Mouse (Mus musculus) intestine, embryonic 15.5 days (tissue): ENCODE measurements around the gene Epb41l2. TPM values are rescaled to one million over a fixed set of nuclear protein-coding genes. Genes with fewer than 3 reads are reported as not detected.

ENCODE experiments used
- ATAC-seq: fragments of 200-750 bp; cut with Nextera tagmentation; 2 replicates; pipeline ENCODE4 v1.8.0; 2017; ENCODE audit warnings: moderate TSS enrichment, moderate library complexity
- H3K27ac ChIP-seq: fragments of 300-500 bp; sonication (generic); 2 replicates; pipeline ENCODE4 v1.5.1; 2015; ENCODE audit warnings: mild to moderate bottlenecking, inconsistent platforms
- H3K27me3 ChIP-seq: fragments of 300-500 bp; sonication (generic); replicated peaks from 2 replicates; pipeline ENCODE4 v1.6.1; 2015; ENCODE audit warnings: inconsistent platforms
- H3K36me3 ChIP-seq: fragments of 300-500 bp; sonication (generic); 2 replicates; pipeline ENCODE4 v1.6.1; 2015; ENCODE audit warnings: inconsistent platforms
- H3K4me1 ChIP-seq: fragments of 300-500 bp; sonication (generic); replicated peaks from 2 replicates; pipeline ENCODE4 v1.6.1; 2015; ENCODE audit warnings: inconsistent platforms
- H3K4me2 ChIP-seq: fragments of 300-500 bp; sonication (generic); replicated peaks from 2 replicates; pipeline ENCODE4 v1.6.1; 2015; ENCODE audit warnings: mild to moderate bottlenecking, inconsistent platforms
- H3K4me3 ChIP-seq: fragments of 300-500 bp; sonication (generic); replicated peaks from 2 replicates; pipeline ENCODE4 v1.5.1; 2015; ENCODE audit warnings: inconsistent platforms
- H3K9ac ChIP-seq: fragments of 300-500 bp; sonication (generic); 2 replicates; pipeline ENCODE4 v1.6.1; 2015; ENCODE audit warnings: inconsistent platforms
- H3K9me3 ChIP-seq: fragments of 300-500 bp; sonication (generic); 2 replicates; pipeline ENCODE4 v1.6.1; 2016; ENCODE audit warnings: inconsistent platforms
- WGBS: fragments of 180-500 bp; shearing (Covaris S2); methylation state at CpG from one replicate; pipeline ENCODE4 v1.1.7; 2015; 5-methylcytosine and 5-hydroxymethylcytosine counted together
- polyA plus RNA-seq: library from polyadenylated mRNA; unstranded; fragments of >200 nt; fragmentation: Nextera tagmentation; extraction: Ambion mirVana; gene quantifications from 2 replicates; pipeline ENCODE4 v1.2.1, GENCODE M21; 2015

The Epb41l2 gene
- polyA plus RNA-seq, 1 experiment from 2014 or later, result 42.1 TPM

GRCm38 (mm10) chr10:25534467-25534866 is 174.9 kb downstream of the Epb41l2 start:
- 0 out of 2 replicates have a peak, but pooled peaks cover 3% of the 10 kb centered on the region for H3K4me1 ChIP-seq
- ATAC-seq, result no peak
- no peak overlapping the region for H3K4me2 ChIP-seq
- H3K36me3 ChIP-seq, result no peaks in the 10 kb centered on the region
- no peak overlapping the region for H3K4me3 ChIP-seq
- H3K27ac ChIP-seq, result no peak overlapping the region
- H3K9me3 ChIP-seq, result no peaks in the 10 kb centered on the region
- no peak overlapping the region for H3K9ac ChIP-seq
- H3K27me3 ChIP-seq, result no peaks in the 10 kb centered on the region
- 84% methylated on average over 5 of the region's 5 CpGs for WGBS

GRCm38 (mm10) chr10:25535891-25536331 is 176.3 kb downstream of the Epb41l2 start, which contains the start of gene Smlr1:
Gene Smlr1 (minus strand): TSS chr10:25536267.
- Histone ChIP-seq H3K27ac (0 out of 2 replicates have a peak within 1 kb of the TSS, but pooled peaks have one; percentile 54), H3K4me1 (0 out of 2 replicates have a peak, but pooled peaks cover 3% of the 10 kb centered on the region), H3K4me2 (no peak within 1 kb of the TSS), H3K36me3 (no peaks in the 10 kb centered on the region), H3K4me3 (no peak within 1 kb of the TSS), H3K9ac (no peak within 1 kb of the TSS), H3K9me3 (no peaks in the 10 kb centered on the region), H3K27me3 (no peaks in the 10 kb centered on the region)
- WGBS, result 82% methylated on average over 10 of the region's 10 CpGs
- peak; percentile 55 for ATAC-seq

GRCm38 (mm10) chr10:25536621-25537020 is 177.0 kb downstream of the Epb41l2 start:
- no peaks in the 10 kb centered on the region for H3K27me3 ChIP-seq
- no peak overlapping the region for H3K27ac ChIP-seq
- H3K9ac ChIP-seq, result no peak overlapping the region
- H3K36me3 ChIP-seq, result no peaks in the 10 kb centered on the region
- 0 out of 2 replicates have a peak, but pooled peaks cover 2% of the 10 kb centered on the region for H3K4me1 ChIP-seq
- H3K4me3 ChIP-seq, result no peak overlapping the region
- H3K9me3 ChIP-seq, result no peaks in the 10 kb centered on the region
- 83% methylated on average over 6 of the region's 6 CpGs for WGBS
- no peak for ATAC-seq
- no peak overlapping the region for H3K4me2 ChIP-seq

GRCm38 (mm10) chr10:25538738-25539137 is 179.1 kb downstream of the Epb41l2 start:
- Histone ChIP-seq H3K9me3 (no peaks in the 10 kb centered on the region), H3K9ac (no peak overlapping the region), H3K4me3 (no peak overlapping the region), H3K36me3 (no peaks in the 10 kb centered on the region), H3K4me2 (no peak overlapping the region), H3K27me3 (no peaks in the 10 kb centered on the region), H3K4me1 (no peaks in the 10 kb centered on the region), H3K27ac (no peak overlapping the region)
- ATAC-seq, result no peak
- WGBS, result 67% methylated on average over 1 of the region's 1 CpGs

- Histone ChIP-seq H3K27ac (0 out of 2 replicates have a peak overlapping the region, but pooled peaks have one; percentile 33), H3K4me1 (no peaks in the 10 kb centered on the region), H3K4me2 (no peak overlapping the region), H3K9me3 (no peaks in the 10 kb centered on the region), H3K9ac (no peak overlapping the region), H3K4me3 (no peak overlapping the region), H3K36me3 (no peaks in the 10 kb centered on the region), H3K27me3 (no peaks in the 10 kb centered on the region)
- WGBS, result 68% methylated on average over 4 of the region's 4 CpGs
- ATAC-seq, result peak; percentile 35
Observed at GRCm38 (mm10) chr10:25539146-25539770, 179.7 kb downstream of the Epb41l2 start.

GRCm38 (mm10) chr10:25539771-25540168 is 180.2 kb downstream of the Epb41l2 start:
- WGBS, result 63% methylated on average over 6 of the region's 6 CpGs

GRCm38 (mm10) chr10:25541097-25541496 is 181.5 kb downstream of the Epb41l2 start:
- Histone ChIP-seq H3K9ac (no peak overlapping the region), H3K4me3 (no peak overlapping the region), H3K27ac (no peak overlapping the region), H3K27me3 (no peaks in the 10 kb centered on the region), H3K4me2 (no peak overlapping the region), H3K9me3 (no peaks in the 10 kb centered on the region), H3K36me3 (no peaks in the 10 kb centered on the region), H3K4me1 (no peaks in the 10 kb centered on the region)
- ATAC-seq, result no peak
- WGBS, result 94% methylated on average over 3 of the region's 3 CpGs

More at GRCm38 (mm10) chr10:25539771-25540168, 180.2 kb downstream of the Epb41l2 start:
- peak; percentile 86 for ATAC-seq
- Histone ChIP-seq H3K9me3 (no peaks in the 10 kb centered on the region), H3K4me2 (no peak overlapping the region), H3K27ac (0 out of 2 replicates have a peak overlapping the region, but pooled peaks have one; percentile 33), H3K27me3 (no peaks in the 10 kb centered on the region), H3K36me3 (no peaks in the 10 kb centered on the region), H3K4me3 (no peak overlapping the region), H3K4me1 (no peaks in the 10 kb centered on the region), H3K9ac (no peak overlapping the region)

- no peaks in the 10 kb centered on the region for H3K27me3 ChIP-seq
- no peak overlapping the region for H3K4me2 ChIP-seq
- H3K9me3 ChIP-seq, result no peaks in the 10 kb centered on the region
- no peak overlapping the region for H3K4me3 ChIP-seq
- H3K27ac ChIP-seq, result no peak overlapping the region
- H3K4me1 ChIP-seq, result no peaks in the 10 kb centered on the region
- ATAC-seq, result no peak
- no peaks in the 10 kb centered on the region for H3K36me3 ChIP-seq
- WGBS, result 39% methylated on average over 4 of the region's 4 CpGs
- H3K9ac ChIP-seq, result no peak overlapping the region
Observed at GRCm38 (mm10) chr10:25552936-25553335, 193.3 kb downstream of the Epb41l2 start.

GRCm38 (mm10) chr10:25571319-25572240 is 212.0 kb downstream of the Epb41l2 start:
- H3K9ac ChIP-seq, result no peak overlapping the region
- no peak for ATAC-seq

More at GRCm38 (mm10) chr10:25571319-25572240, 212.0 kb downstream of the Epb41l2 start:
- H3K27ac ChIP-seq, result no peak overlapping the region
- no peaks in the 10 kb centered on the region for H3K36me3 ChIP-seq
- no peaks in the 10 kb centered on the region for H3K27me3 ChIP-seq
- H3K4me1 ChIP-seq, result no peaks in the 10 kb centered on the region
- no peak overlapping the region for H3K4me2 ChIP-seq
- no peaks in the 10 kb centered on the region for H3K9me3 ChIP-seq
- no peak overlapping the region for H3K4me3 ChIP-seq
- 76% methylated on average over 9 of the region's 9 CpGs for WGBS

Other genes starting within 250 kb of the Epb41l2 start
- 41.9 and 45.6 TPM in 2 replicates for gene Akap7, start 51.9 kb upstream of the Epb41l2 start, polyA plus RNA-seq
- 9.3 and 12.8 TPM in 2 replicates for gene Smlr1, start 176.5 kb downstream of the Epb41l2 start, polyA plus RNA-seq